Mouse (Mus musculus): ENCODE measurements around the gene Exoc4.

DNA sequence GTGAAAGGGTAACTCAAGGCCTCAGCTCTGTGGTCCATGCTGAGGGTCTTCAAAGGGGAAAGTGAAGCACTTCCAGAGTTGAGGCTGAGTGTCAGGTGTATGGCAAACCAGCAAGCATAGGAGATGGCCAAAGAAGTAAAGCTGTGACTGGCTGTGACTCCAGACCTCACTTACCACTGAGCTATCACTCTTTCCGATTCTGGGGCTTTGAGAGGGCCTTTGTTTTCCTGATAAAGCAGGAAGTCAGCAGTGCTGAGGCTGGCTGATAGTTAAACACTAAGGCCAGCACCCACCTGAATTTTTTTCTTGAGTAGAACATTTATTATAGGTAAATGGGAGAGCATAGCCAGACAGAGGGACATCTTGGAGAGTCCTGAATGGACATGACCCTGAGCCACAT, 656.2 kb downstream of the Exoc4 start:
- TF ChIP-seq CTCF (IDR thresholded peaks at IDR 0.05; ENCODE audit: low read depth, low read length) (no peak), POLR2A (IDR thresholded peaks at IDR 0.05; ENCODE audit: extremely low read depth, insufficient read depth, low read length) (no peak)

All from liver, adult 2 months (tissue).